Mouse (Mus musculus): ENCODE data around the gene Nlrp1a.

Nlrp1a gene

GRCm38 (mm10) chr11:71144661-71145060 is at the start of gene Nlrp1a:
Gene Nlrp1a, minus strand, starts transcription at chr11:71144704.
- DNase-seq: no peak

DNA sequence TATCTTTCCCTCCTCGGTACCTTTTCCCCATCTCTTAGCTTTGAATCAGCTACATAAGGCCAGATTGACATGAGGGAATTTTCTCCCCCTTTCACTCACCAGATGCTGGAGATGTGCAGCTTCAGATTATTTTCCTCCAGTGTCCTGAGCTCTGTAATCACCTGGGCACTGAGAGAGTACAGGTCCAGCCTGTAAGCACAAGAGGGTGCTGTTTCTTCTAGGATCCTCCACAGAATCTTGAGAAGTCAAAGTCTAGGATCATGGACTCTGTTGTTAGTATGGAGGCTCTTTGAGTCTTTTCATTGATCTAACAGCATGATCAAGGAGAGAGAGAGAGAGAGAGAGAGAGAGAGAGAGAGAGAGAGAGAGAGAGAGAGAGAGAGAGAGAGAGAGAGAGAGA is 25.1 kb upstream of the Nlrp1a start:
- DNase-seq: no peak

DNA sequence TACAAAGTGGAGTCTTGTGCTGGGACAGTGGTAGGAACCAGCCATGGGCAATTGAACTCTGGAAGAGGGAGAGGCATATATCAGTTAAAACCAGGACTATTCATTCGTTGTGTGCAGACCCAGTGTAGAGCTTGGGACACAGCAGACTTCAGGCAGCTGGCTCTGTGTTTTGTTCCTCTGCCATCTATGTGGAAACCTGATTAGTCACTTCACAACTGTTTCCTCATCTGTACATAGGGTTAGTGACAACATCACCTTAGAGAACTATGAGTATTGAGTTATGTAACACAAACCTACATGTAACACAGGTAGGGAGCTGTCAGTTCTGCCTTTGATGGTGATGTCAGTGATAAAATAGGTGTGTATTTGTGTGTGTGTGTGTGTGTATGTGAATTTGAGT is 19.6 kb upstream of the Nlrp1a start:
- no peak for DNase-seq

GRCm38 (mm10) chr11:71159439-71160136 is 15.1 kb upstream of the Nlrp1a start:
- DNase-seq: no peak

DNA sequence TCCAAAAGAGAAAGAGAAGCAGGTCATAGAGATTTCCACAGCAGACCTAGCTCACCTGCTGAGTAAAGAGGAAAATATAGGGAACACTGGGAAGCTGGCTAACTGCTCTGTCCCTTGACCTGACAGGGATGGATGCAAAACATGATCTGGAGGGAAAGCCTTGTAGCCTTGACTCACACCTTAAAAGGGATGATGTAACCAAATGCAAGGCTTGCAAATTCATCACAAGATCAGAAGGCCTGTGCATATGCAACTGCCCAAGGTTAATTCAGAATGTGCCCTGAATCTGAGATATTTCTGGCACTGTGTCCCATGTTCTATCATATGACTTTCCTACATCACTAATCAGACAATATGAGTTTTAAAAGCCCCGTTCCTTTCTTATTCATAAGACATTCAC is 10.8 kb upstream of the Nlrp1a start:
- DNase-seq: no peak

DNA sequence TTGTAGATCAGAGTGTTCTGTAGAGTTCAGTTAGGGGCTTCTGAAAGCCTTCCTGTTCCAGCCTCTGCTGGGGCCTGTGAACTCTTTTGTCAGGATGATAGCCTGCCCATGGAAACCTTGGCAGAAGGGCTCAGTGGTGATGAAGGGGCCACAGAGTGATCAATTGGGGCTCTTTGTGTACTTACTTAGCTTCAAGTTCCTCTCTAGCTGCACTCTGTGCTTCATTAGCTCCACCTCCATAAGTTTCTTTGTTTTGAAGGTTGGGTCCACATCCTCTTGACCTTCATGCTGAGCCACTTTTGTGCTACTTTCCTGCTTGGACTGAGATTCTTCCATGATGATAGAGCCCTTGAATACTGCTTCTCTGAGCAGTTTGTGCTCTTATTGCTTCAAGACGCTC is 2.5 kb downstream of the Nlrp1a start:
- DNase-seq: no peak

- DNase-seq: no peak
Observed at GRCm38 (mm10) chr11:71107128-71107527, 37.4 kb downstream of the Nlrp1a start.

GRCm38 (mm10) chr11:71106261-71107021 is 38.1 kb downstream of the Nlrp1a start:
- DNase-seq: peak; percentile 6

DNA sequence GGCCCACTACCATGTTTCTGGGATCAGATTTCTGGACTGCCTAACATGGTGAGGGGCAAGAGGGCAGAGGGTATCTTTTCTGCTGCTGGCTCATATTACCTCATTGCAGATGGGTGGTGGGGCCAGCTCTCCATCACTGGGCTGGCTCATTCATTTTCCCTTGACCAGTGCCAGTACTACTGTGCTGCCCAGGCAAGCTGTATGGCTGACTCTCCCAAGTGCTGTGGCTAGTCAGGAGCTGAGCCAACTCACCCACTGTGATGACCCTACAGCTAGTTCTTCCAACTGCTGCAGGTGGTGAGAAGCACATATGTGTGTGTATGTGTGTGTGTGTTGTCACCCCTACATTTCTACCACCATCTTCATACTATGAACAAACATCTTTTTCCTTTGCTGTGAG is 40.6 kb downstream of the Nlrp1a start:
- no peak for DNase-seq

DNA sequence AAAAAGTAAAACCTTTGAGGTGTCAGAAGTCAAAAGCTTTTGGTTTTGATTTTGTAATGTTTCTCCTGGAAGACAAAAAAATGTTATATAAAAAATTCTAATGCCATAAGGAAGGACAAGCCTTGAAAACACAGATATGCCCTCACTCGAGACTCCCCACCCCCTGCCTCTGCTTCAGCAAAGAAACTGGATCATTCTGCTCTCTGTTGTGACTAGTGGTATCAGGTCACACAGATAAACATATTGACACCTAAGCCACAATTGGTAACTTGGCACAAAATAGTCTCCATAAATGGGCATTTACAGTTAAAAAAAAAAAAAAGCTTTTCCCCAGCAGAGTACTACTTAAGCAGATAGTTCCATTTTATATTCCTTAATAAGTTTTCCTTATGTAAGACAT is 68.2 kb downstream of the Nlrp1a start:
- DNase-seq: no peak

GRCm38 (mm10) chr11:71052554-71052953 is 92.0 kb downstream of the Nlrp1a start:
- DNase-seq: peak; percentile 72
